Mouse (Mus musculus) brain, embryonic 14.5 days (tissue): ENCODE results near the gene Fam129a. TPM values are rescaled to one million over a fixed set of nuclear protein-coding genes. Genes with fewer than 3 reads are reported as not detected.
A peak's percentile ranks its signal among the peaks of the same experiment; 100 is the strongest.
"Not testable (repeated sequence)": the region's sequence is repeated elsewhere in the genome, so short reads cannot be mapped to it uniquely, and the experiment has no call there.

Experiments
- DNase-seq: peaks from one replicate; pipeline ENCODE4 v3.0.0-alpha.2; 2011; ENCODE audit warnings: low read depth
- CTCF ChIP-seq: fragments of 200-500 bp; IDR thresholded peaks from 2 replicates; pipeline ENCODE4 v1.5.1; 2012; ENCODE audit warnings: inconsistent platforms, mild to moderate bottlenecking, moderate library complexity, borderline replicate concordance; ENCODE audit not compliant: insufficient read depth, insufficient read length; ENCODE audit errors: extremely low read depth
- POLR2A ChIP-seq: fragments of 200-500 bp; IDR thresholded peaks from 2 replicates; pipeline ENCODE4 v1.6.1; 2012; ENCODE audit warnings: mild to moderate bottlenecking, inconsistent platforms, borderline replicate concordance; ENCODE audit not compliant: poor library complexity, insufficient read depth, insufficient read length, severe bottlenecking; ENCODE audit errors: extremely low read depth
- polyA plus RNA-seq: library from polyadenylated mRNA; depleted of rRNA; stranded (reverse); fragments of >200 nt; gene quantifications from 2 replicates; pipeline ENCODE4 v1.2.3, GENCODE M21; 2012

Fam129a gene
- polyA plus RNA-seq, 1 experiment, result 0.90 TPM

DNA sequence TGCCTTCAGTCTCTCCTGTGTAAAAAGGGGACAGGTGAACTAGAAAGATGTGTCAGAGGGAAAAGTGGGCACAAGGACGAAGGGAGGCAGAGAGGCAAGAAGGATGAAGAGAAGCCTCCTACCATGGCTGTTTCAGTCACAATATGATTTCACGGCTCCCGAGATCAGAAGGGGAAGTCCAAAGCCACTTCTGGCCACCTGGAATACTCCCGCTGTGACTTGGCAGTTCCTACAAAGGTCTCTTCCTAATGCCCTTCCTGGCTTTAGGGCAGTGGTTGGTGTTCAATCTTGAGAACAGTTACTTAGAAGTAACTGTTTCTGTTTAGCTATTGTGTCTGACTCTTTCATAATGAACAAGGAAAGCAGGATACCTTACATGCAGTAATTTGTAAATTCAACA lies 14.7 kb downstream of the Fam129a start:
- no peak for DNase-seq
- no peak for TF ChIP-seq POLR2A
- no peak for TF ChIP-seq CTCF

DNA sequence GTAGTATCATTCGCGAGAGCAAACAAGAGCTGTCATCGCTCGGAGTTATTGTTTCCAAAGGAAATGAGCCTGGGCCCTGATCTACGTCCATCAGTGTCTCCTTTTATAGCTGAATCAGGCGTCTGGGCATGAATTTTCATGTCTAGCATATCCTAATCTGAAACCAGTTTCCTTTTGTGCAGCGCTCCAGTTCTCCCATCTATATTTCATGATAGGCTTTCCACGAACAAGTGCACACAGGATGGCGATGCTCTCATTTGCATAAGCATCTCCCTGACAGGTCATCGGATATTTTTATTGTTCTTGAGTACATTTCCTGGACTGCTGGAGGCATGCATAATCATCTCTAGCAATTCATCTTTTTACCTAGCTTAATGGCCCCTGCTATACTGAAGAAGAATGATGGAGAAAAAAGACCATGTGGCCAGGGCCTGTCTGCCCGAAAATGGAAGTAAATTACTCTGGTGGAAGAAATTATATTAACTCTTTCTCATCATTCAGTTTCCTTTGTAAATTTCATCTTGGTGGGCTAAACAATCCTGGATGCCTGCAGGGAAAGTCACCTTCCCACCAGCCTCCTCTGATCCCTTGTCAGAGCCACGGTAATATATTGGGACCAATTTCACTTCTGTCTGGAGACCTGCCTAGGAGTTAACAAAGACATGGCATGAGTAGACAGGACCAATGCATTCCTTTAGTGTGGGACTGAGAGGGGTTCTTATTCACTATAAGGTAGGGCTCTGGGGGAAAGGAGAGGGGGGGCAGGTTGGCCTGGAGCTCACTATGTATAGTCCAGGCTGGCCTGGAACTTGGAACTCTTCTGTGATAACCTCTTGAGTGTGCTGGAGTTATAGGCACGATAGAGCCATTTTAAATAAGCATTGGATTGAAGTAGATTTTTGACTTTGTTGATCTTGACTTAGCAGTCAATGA lies 21.4 kb downstream of the Fam129a start:
- peak; percentile 62 for DNase-seq
- TF ChIP-seq CTCF, result no peak

DNA sequence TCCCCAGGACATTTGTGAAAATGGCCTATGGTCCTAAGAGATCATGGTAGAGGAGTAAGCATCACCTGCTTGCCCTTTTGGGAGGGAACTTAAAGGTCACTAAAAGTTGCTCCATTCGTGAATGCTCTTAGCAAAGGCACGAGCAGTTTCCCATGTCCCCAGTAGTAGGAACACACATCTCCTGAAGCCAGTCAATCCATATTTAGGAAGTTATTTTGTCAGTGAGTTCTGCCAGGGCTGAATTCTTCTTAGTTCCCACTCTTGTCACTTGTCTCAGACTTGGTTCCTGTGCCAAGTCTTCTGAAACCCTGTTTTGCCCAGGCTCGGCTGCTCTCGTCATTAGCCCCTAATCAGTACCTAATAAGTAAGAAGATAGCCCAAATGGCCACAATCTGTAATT lies 23.9 kb downstream of the Fam129a start:
- no peak for TF ChIP-seq CTCF
- TF ChIP-seq POLR2A, result no peak
- no peak for DNase-seq

DNA sequence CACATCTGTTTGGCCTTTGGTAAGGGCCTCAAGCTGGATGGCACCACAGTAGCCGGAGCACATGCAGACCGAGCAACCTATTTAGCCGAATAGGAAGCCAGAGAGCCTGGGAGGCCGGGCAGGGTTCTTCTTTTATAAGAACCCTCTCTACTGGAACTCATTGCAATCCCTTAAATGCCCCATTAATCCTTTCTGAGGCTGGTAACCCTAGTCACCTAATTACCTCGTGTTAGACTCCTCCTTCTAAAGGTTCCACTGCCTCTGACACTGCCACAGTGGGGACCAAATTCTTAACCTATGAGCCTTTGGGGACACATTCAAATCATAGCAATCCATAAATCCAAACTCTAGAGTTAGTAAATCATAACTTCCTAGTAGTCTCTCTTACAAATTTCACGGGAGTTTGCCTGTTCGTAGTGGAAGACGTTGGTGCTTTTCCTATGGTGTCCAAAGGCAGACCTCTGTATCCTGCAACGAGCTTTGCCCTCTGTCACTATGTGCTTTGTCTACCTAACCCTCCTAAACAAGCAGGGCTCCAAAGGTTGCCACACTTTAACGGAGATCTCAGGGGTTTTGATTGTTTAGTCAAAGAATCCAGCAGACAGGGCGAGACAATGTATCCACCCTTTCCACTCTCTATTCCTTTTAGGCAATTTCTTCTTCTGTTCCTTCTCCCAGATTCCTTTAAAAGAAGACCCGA lies 24.8 kb downstream of the Fam129a start:
- TF ChIP-seq POLR2A (no peak), CTCF (no peak)
- no peak for DNase-seq

DNA sequence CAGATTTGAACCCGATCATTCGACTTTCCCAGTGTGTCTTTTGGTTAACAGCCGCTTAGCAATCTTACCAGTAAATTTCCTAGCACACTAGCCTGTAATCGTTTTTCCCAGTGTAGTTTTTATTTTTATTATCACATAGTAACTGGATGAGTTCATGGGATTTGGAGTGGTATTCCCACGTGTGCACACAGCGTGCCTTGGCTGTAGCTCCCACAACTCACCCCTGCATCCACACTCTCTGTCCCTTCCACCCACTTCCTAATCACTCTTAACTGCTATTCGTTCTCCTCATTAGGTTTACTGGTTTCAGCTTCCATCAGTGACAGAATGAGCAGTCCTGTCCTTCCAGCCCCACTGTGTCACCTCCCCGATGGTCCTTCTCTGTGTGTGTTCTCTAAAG lies 25.6 kb downstream of the Fam129a start:
- DNase-seq, result no peak
- TF ChIP-seq CTCF (no peak), POLR2A (no peak)

DNA sequence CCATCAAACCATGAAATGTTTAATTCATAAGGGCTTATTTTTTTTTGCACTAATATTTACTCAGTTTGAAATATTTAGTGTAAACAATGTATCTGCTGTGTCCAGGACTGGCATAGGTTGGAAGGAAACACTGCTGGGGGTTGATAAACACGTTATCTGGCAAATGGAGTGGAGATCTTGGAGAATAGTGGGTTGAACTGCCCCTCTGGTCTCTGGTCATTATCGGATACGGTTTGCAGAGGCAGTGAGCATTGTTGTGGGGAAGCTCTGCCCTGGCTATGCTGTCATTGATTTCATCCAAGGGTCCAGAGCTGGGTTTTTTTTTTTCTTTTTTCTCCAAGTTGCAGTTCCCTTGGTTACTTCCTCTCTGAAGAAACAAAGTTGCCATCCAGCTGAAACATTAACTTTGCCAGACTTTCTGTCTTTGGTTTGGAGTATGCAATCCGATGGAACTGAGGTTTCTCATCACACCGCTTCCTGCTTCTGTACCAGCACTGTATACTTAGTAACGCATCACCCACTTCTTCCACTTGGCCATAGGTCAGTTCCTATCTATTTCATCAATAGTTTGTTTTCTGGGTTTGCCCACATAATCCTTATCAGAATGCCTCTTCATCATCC lies 26.8 kb downstream of the Fam129a start:
- no peak for DNase-seq
- no peak for TF ChIP-seq POLR2A
- no peak for TF ChIP-seq CTCF

DNA sequence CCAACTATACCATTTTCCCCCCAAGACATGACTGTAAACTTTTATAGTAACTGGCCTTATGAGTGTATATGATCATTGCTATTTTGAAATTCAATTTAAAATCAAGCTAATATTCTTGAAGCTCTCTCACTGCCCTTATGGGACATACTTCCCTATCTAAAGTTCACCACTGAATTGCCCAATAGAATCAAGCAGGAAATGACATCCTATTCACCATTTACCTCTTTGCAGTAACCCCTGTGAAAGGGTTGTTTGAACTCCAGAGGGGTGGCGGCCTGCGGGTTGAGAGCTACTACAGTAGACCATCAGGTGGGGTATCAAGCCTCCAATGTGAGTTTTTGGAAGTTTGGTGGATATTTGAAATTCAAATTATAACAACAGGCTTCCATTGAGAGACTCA lies 27.9 kb downstream of the Fam129a start:
- TF ChIP-seq POLR2A (no peak), CTCF (no peak)
- DNase-seq, result no peak

DNA sequence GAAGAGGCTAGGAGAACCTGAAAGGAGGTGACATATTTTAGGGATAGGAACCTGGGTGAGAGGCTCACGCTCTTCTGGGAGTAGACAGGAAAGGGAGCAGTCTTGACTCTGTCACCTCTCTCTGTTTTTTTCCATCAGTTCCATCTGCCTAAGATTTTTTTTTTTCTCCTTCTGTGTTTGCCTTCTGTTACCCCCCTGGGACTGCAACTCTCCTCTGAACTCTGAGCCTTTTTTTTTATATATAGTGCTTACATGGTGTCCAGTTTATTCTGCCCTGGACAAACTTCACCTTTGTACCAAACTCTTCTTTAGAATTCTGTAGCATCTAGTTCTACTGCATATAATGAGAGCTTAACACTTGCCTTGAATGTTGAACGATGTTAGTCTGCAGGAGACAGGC lies 33.3 kb downstream of the Fam129a start:
- TF ChIP-seq CTCF, result no peak
- TF ChIP-seq POLR2A, result no peak
- no peak for DNase-seq

DNA sequence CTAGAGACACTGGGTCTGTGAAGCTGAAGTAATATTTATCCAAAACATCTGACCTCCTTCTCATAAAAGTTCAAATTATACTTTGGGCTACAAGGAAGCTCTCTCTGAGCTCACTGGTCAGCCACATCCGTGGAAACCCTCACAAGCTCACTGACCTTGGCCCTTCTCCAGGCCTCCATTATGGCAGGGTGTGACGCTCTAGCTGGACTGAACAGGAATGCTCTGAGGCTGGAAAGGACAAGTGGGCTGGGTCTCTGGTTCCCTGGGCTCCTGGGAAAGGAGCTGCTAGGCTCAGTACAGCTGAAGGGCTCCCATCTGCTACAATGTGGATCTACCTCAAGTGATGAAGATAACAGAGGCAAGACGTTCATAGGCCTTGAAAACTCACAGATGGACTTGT lies 37.0 kb downstream of the Fam129a start:
- DNase-seq, result not testable (repeated sequence)

DNA sequence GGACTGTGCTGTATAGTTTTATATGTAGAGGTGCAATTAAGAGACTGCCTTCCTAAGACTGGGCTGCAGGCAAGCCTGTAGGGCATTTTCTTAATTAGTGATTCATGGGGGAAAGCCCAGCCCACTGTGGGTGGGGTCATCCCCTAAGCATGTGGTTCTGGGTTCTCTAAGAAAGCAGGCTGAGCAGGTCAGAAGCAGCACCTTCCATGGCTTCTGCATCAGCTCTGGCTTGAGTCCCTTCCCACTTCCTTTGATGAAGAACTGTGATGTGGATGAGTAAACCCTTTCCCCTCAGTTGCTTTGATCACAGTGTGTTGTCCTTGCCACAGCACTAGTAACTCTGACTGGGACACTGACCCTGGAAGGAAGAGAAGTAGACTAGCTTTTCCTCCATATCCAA lies 39.6 kb downstream of the Fam129a start:
- no peak for DNase-seq
- TF ChIP-seq POLR2A, result no peak
- TF ChIP-seq CTCF, result no peak

DNA sequence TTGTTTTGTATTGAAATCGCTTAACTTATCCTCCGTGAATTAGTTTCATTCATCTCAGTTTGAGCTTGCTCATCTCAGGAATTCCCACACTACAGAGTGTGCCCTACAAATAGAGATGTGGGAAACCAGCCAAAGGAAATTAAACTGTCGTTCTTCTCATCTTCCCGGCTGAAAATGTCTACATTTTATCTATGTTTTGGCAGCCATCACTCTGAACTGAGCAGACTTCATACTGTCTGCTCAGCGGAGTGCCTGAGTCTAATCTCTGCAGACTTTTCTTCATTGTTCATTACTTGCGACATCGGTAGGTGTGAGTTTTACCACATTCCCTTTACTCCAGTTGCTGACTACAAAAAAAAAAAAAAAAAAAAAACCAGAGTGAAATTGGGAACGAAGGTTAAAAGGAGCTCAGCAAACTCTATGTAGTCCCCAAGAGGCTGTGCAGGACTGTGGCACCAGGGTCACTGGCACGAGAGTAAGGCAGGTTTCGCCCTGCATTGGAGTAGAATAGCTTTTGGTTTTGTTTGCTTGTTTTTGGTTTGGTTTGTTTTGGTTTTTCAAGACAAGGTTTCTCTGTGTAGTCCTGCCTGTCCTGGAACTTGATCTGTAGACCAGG lies 43.4 kb downstream of the Fam129a start:
- DNase-seq, result peak; percentile 47
- TF ChIP-seq POLR2A (no peak), CTCF (no peak)
